Mouse (Mus musculus) thymus, postnatal 10 days (tissue): ENCODE data around the gene Arg2.

ENCODE experiments used
- DNase-seq, 2 experiments: peaks; one replicate each; pipeline ENCODE4 v3.0.0; 2021; ENCODE audit warnings: low spot score in 2 of 2

Arg2 gene

DNA sequence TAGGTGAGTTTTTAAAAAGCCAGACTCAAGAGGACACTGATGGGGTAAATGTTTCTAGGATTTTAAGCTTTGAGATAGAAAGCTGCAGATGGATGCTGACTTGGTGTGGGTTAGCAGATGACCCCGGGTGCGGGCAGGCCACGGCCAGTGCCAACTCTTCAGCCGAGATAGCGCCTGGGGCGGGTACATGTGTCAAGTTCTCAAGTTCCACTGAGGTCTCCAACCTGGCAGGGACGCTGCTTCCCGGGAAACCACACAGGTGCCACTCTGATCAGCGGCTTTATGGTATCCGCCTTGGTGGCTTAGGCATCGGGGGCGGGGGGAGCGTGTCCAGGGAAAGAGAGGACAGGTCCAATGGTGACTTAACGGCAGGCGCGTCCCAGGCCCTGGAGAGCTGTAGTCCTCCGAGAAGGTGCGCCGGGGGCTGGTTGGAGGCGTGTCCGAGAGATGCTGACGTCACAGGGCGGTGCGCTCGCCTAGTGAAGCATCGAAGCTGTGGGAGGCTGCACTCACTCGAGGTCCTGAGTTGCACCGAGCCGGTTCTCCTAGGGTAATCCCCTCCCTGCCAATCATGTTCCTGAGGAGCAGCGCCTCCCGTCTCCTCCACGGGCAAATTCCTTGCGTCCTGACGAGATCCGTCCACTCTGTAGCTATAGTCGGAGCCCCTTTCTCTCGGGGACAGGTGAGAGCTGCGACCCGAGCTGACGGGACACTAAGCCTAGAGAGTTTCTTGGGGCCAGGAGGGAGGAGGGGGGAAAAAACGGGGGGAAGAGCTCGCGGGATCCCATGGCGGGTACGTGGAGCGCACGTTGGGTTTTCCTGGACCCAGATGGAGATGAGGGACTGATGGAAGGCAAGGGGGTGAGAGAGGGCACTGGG is at the start of gene Arg2:
TSS of gene Arg2 (plus strand) at position 479 of the 879 bp plus-strand sequence.
- DNase-seq, result peak; percentile 60 to 74

DNA sequence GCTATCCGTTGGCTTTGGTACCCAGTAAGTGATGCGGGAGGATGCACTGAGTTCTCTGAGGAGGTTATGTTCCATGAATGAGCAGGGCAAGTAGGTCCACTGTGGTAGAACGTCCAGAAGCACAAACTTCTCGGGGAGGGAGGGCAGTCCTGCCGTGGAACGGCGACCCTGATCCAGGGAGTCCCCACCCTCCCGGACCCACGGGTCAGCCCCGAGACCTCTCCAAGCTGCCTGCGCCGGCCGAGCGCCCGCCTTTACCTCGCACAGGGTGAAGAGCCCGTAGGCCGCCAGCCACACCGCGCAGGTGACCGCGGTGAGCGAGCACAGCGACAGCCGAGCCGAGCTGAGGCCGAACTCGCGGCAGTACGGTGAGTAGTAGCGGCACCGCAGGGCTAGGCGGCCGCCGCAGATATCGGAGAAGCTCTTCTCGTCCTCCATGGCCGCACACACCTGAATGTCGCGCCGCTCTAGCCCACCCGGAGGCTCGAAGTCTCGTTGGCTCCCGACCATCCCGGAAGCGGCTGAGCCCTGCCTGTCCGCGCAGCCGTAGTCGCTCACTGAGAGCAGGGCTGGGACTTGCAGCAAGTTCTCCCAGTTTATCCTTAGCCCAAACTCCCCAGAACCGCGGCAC is 41.3 kb upstream of the Arg2 start, which contains the start of gene Pigh:
TSS of gene Pigh (minus strand) at position 470 of the 631 bp plus-strand sequence.
- DNase-seq, result peak; percentile 80 to 86

DNA sequence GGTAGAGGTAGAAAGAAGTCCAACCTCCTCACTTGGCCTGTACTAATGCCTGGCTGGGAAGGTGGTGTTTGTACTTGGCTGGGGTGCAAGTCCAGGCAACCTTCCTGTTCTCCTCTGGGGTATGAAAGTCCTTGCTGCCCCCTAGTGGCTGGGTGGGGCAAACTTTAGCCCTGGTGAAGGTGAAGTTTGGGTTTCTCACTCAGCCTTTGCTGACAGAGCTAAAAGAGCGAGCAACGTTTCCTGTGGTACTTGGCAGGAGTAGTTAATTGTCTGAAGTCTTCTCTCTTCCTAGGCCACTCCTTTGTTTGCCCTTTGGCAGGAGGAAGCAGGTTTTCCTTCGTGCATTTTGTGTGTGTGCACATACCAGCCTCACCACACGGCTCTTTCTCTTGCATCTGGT is 38.0 kb upstream of the Arg2 start:
- peak; percentile 54 to 75 for DNase-seq

DNA sequence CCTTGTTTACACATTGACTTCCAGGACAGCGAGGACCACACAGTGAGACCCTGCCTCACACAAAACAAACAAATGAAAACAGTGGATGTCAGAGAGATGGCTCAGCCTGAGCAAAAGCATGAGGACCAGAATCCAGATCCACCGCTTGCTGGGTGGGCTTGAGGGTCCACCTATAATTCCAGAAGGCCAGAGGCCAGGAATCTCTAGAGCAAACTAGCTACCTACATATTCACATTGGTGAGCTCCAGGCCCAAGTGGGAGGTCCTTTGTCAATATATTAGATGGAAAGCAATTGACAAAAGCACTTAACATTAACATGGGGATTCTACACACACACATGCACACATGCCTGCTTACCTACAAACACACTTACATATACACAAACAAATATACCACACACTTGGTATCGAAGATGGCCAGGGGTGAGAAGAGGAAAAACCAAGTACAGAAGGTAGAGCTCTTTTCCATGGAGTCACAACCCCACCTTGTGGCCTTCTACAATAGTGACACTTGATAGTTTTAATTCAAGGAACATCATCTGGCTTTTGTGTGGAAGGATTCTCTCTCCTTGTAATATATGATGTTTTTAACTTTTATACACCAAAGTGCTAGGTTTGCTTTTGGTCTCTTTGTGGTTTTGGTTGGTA is 33.3 kb upstream of the Arg2 start:
- DNase-seq, result peak in 1 of 2 experiments; percentile 28

DNA sequence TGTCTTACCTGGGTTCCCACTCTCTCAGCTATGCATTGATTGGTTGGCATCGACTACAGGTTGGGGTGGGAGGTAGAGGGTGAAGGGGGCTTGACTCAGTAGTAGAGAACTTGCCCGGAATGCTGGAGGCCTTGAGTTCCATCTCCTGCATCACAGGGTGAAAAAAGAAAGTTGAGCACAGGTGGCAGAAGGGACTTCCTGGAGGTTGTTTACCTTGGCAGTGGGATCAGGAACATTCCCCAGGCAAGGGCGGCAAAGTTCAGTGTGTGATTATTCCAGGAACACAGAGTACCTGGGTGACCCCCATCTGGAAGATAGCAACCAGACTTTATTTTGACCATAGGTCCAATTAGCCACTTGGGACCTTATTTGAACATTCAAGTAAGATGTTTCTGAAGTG is 26.8 kb upstream of the Arg2 start:
- DNase-seq, result no peak

DNA sequence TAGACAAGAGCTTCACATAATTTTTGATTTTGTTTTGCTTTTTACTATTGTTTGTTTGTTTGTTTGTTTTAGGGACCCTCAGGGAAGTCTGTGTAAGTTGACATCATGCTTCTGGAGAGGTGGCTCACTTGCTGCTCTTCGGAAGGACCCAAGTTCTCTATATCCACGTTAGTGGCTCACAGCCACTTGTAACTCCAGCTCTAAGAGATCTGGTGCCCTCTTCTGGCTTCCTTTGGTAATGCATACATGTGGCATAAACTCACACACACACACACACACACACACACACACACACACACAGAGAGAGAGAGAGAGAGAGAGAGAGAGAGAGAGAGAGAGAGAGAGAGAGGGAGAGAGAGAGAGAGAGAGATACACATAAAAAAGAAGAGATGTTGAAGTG is 26.0 kb upstream of the Arg2 start:
- no peak for DNase-seq

DNA sequence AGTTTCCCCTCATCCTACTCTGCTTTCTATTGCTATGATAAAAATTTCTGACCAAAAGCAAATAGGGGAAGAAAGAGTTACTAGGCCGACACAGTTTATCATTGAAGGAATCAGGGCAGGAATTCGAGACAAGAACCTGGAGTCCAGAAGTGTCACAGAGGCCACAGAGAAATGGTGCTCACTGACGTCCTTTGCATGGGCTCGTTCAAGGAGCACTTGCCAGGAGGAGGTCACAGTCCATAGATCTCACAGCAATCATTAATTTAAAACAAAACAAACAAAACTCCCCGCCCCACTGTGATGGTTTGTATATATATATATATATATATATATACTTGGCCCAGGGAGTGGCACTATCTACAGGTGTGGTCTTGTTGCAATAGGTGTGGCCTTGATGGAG is 25.3 kb upstream of the Arg2 start:
- DNase-seq, result no peak

DNA sequence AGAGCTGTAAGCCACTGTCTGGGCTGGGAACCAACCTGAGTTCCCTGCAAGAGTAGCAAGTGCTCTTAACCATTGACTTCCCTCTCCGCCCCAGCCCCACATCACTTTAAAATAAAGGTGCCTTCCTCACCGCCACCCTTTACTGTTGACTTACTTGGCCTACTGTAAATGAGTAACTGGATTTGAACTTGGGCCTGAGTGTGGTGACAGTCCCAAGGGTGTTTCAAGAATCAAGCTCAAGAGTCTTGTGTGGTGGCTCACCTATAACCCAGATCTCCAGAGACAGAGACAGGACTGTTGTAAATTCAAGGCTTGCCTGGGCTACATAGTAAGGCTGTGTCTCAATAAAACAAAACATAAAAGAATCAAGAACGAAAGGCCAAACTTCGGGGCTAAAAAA is 11.6 kb upstream of the Arg2 start:
- DNase-seq, result no peak

DNA sequence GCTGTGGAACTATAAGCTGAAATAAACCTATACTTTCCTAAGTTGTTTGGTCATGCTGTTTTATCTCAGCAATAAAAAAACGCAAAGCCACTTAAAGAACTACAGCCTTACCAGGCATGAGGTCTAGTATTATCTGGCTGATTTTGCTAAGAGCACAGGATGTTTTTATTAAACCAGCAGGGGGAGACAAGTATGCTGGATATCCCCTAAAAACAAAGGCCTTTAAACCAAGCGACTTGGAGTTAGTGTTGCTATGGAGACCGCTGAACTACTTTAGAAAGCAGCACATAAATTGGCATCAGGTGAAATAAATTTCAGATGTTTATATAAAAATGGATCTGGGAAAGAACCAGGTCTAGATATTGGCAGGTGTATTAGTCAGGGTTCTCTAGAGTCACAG is 7.8 kb upstream of the Arg2 start:
- DNase-seq, result no peak

DNA sequence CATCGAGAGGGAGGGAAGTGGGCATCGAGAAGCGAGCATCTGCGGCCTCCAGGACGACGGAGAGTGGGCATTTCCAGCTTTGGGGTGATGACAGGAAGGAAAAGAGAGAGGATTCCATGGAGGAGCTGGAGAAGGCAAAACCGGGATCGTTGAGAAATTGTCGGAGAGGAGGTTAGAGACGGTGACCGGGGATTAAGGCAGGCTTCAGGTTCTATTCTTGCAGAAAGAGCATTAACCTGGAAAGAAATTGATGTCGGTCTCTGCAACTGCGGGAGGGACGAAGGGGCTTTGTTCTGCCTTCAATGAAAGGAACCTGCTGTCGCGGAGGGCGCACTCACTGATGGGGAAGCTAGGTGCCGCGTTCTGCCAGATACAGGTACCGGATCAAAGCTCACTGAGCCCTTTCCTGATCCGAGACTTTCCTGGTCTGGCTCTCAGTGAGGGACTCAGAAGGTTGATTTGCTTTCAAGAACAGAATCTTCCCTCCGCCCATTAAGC is 650 bp downstream of the Arg2 start:
- no peak for DNase-seq

DNA sequence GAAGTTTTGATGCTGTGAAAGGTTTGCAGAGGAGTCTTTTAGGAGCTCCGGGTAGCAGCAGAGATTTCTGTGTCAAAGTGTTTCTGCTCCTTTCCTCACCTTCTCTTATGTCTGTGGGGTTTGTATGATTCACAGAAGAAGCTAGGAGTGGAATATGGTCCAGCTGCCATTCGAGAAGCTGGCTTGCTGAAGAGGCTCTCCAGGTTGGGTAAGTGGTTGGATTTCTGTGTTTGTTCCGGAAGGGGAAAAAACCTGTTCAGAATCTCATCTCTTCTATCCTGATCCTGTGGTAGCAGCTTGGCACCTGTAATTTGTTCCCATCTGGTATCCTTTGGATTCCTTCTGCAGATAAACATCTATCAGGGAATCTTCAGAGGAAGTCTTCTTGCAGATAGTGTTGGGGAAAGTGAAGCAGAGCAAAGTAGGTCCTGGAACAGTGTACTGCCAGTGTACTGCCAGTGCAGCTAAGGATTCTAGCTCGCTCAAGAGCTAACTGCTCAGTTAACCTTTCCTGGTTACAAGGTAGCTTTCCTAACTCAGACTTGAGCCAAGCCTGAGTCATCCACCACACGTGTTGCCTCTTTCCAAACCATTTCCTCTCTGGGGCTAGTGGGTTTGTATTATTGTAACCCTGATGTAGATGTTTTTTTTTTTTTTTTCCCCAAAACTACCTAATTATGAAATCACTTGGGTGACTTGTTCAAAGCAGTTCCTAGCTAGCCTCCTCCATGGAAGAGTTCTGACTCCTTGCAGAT is 1.3 kb downstream of the Arg2 start:
- DNase-seq, result no peak

DNA sequence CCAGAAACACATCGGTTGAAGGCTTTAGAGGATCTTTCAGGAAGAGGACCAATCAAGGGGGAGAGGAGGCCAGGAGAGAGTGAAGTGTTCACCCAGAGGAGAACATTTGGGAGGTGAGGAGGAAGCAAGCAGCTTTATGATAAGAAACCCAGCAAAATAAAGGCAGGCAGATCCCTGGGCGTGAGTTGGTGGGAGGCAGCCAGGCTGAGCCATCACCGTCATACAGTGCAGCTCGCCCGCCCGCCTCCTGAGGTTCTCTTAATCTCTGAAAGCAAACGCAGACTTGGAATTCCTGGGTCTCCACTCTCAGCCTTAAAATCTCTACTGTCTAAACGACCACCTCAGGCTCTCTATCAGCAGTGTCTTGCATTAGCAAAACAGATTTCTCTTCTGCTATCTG is 4.1 kb downstream of the Arg2 start:
- no peak for DNase-seq

DNA sequence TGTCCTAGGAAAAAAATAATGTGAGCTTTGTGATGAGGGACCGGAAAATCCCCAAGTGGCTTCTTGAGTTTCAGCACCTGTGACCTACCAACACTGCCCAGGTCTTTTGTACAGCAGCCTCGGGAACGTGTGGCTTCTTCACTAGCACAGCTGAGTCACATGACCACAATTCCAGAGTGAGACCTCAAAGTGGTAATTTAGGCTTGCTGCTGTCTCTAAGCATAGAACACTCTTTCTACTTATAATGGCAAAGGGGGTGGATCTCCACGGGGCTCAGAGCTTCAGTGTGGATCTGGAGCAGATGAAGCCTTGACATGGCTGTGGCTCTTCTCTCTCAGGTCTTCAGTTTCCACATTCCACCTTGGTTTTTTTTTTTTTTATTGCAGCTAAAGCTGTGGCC is 4.5 kb downstream of the Arg2 start:
- DNase-seq, result no peak

DNA sequence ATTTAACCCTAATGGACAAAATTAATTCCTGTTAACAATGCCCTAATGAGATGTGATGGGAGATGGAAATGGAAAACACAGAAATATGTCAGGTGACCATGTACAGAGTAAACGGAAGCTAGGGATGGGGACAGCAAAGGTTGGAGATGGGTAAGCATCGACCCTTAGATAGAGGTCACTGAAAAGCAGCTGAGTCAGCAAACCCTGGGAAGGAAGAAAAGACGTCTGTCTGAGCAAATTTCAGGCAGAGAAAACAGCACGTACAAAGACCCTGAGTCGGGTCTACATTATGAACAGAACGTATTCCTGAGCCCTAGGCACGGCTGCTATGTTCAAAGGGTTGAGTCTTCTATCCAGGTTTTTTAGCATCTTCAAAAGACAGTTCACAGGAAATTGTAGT is 6.4 kb downstream of the Arg2 start:
- DNase-seq, result no peak

DNA sequence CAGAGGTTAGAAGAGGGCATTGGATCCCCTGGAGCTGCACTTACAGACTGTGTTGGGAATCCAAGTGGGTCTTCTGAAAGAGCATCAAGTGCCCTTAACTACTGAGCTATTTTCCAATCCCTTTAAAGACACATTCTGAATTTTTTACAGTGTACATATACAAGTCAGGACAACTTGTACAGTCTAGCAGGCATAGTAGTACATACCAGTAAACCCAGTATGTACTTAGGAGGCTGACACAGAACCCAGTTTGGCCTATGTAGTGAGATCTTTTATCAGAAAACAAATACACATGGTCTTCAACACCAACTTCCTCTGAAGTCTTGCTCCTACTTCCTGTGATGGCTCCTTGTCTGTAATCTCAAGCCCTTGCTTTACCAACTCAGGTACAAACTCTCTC is 8.4 kb downstream of the Arg2 start:
- DNase-seq, result no peak

DNA sequence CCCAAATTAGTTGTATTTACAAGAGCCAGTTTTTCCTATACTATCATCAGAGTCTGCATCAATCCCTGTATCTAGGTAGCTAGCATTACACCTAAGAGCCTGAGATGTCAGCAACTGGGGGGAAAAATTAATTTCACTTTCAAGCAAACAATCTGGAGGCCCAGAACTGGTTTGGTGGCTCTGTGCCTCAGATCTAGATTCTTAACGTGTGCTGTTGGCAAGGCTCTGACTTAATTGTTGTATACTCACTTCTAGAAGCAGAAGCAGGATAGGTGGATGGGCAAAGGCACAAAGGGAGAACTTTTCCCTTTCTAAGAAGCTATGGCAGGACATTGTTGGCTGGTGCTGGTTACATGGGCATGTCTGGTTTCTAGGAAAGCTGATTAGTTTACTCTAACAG is 8.8 kb downstream of the Arg2 start:
- DNase-seq, result no peak

DNA sequence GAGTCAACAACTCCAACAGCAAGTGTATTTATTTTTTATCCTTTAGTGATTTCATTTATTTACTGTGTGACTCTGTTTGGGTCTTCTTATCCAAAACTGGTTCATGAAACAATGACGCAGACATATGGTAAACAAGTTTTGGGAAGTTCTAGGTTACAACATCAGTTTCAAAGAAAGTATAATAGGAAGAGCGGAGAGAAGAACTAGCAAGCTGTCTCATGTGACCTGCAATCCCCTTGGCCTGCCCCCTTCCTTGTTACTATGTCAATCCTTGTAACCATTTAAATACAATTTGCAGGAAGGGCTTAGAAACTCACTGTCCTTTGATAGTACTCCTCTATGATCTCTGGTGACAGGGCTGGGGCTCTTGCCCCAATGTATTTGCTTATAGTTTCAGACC is 10.2 kb downstream of the Arg2 start:
- DNase-seq, result no peak

DNA sequence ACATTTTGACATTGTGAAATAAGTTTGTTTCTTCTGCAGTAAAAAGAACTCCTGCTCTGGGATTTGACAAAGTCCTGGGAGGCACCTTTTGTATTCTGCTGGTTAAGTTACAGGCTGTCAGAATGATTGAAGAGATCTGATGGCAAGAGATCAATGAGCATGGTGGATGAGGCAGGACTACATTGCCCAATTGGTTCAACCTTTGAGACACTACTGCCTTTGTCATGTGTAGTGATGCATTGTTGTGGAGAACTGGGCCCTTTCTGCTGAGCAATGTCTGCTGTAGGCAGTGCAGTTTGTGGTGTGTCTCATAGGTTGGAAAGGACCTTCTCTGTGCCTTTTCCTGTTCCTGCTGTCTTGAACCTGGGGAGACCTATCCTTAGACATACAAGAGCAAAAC is 10.8 kb downstream of the Arg2 start:
- DNase-seq, result no peak

DNA sequence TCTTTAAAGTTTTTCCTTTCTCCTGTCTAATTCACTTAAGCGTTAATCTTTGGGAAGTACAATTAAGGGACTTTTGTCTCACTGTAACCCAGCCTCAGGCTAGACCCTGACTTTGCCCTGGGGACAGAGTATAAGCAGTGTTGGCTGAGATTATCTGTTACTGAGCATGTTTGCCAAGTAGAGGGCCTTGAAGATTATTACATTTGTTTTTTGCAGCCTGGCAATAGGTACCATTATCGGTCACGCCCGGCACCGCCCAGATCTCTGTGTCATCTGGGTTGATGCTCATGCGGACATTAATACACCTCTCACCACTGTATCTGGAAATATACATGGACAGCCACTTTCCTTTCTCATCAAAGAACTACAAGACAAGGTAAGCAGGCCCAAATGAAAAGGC is 19.1 kb downstream of the Arg2 start:
- DNase-seq, result no peak

DNA sequence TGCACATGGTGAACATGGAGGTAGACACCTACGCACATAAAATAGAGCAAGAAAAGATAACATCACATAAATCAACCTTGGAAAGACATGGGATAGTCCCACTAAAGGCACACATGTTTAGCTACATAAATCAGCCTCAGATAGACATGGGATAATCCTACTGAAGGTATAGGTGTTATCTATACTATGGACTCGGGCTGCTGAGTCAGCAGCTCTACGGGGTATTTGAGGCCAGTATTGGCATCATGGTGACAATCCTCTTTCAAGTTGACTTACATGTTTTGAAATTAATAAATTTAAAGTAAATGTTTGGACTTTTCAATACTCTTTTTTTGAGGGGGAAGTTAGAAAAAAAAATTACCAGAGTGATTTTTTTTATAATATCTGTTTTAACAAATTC is 32.3 kb downstream of the Arg2 start:
- DNase-seq, result no peak

DNA sequence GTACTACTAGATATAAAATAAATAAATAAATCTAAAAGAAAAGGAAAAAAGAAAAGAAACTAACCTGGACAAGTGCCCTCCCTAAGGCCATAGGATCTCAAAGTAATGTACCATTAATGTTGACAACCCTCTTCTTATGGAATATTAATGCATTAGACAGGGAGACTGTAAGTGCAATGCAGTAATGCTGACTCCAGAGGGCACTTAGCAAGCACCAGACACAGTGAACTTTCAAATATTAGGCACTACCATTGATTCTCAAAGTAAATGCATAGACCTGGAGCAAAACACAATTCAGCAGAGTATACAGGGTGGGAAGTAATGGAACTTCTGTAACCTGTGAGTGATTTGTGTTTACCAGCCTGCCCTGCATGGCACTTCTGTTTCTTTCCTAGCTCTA is 38.6 kb downstream of the Arg2 start:
- DNase-seq, result no peak

DNA sequence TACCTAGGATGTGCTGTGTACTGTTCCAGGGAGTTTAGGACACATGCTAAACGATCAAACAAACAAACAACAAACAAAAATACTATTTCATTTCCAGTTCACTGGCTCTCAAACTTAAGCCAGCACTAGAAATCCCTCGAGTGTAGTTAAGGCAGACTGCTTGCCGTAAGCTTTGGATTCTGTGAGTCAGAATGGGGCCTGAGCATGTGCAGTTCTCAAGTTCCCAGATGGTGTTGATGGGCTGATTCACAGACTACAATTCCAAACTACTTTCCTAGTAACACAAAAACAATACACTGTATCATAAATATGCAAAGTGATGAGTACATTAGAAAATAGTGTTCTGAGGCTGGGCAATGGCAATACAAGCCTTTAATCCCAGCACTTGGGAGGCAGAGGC is 39.8 kb downstream of the Arg2 start:
- no peak for DNase-seq
